Mouse (Mus musculus) embryonic fibroblast, embryonic 13.5 days (primary cell): Measurements from ENCODE around the gene Gid8. TPM values are rescaled to one million over a fixed set of nuclear protein-coding genes. Genes with fewer than 3 reads are reported as not detected.

Experiments
- H3K27ac ChIP-seq: 2 replicates; pipeline ENCODE4 v1.5.1; 2012; ENCODE audit warnings: low read length, control low read depth, inconsistent platforms; ENCODE audit not compliant: insufficient read depth
- H3K4me1 ChIP-seq: 2 replicates; pipeline ENCODE4 v1.6.1; 2011; ENCODE audit warnings: low read length; ENCODE audit not compliant: control insufficient read depth, insufficient read depth
- H3K4me3 ChIP-seq: 2 replicates; pipeline ENCODE4 v1.5.1; 2011; ENCODE audit warnings: mild to moderate bottlenecking, control low read depth, low read length; ENCODE audit not compliant: insufficient read depth
- CTCF ChIP-seq: IDR thresholded peaks from 2 replicates; pipeline ENCODE4 v1.5.1; 2011; ENCODE audit warnings: mild to moderate bottlenecking, control low read depth, low read length, moderate library complexity, borderline replicate concordance; ENCODE audit not compliant: insufficient read depth
- POLR2A ChIP-seq: IDR thresholded peaks from 2 replicates; pipeline ENCODE4 v1.6.1; 2011; ENCODE audit warnings: low read depth, mild to moderate bottlenecking, control low read depth, low read length, moderate library complexity
- polyA plus RNA-seq: library from polyadenylated mRNA; stranded (reverse); fragments of >200 nt; gene quantifications from 2 replicates; pipeline ENCODE4 v1.2.4, GENCODE M21; 2011; ENCODE audit warnings: low read depth; ENCODE audit not compliant: missing spikeins, insufficient read length

The Gid8 gene
- polyA plus RNA-seq, 1 experiment = 71.8 TPM

DNA sequence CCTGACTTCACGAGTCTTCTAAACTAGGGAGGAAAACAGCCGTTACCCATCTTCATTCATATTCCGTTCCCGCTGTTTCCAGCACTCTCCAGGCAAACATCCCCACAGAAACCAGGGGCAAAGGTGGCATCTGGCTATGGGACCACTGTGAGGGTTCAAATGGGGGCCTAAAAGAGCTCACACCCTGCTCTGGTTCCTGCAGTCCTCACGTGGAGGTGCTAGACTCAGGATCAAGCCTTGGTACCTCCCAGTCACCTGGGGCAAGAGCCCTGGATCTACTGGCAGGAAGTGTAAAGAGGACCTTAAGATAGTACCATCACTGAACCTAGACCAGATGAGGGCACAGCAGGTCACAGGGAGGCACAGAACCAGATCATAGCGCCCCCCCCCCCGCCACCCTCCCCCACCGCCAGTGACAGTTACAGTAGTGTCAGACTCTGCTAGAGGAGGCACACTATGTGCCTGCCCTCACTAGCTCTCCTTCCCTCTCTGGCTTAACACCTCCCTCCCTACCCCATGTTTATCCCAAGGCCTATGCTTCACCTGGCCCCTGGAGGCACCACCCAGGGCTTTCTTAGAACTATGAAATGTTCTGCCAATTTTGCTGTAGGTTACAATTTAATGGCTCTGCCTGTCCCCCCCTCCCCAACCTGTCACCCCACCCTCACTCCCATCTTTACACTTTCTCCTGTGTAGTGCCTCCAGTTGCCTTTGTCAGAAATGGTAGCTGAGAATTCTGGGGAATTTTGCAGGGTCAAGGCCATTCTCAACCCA is 16.1 kb downstream of the Gid8 start:
- H3K4me3 ChIP-seq = no peak overlapping the region
- TF ChIP-seq POLR2A = no peak
- no peak for TF ChIP-seq CTCF

GRCm38 (mm10) chr2:180726658-180727442 is 16.9 kb downstream of the Gid8 start:
- Histone ChIP-seq H3K4me1 (no peaks in the 10 kb centered on the region), H3K4me3 (no peak overlapping the region), H3K27ac (no peak overlapping the region)
- TF ChIP-seq CTCF = no peak
- TF ChIP-seq POLR2A = no peak

More for the DNA sequence above, 16.1 kb downstream of the Gid8 start:
- H3K4me1 ChIP-seq = no peaks in the 10 kb centered on the region
- H3K27ac ChIP-seq = no peak overlapping the region

DNA sequence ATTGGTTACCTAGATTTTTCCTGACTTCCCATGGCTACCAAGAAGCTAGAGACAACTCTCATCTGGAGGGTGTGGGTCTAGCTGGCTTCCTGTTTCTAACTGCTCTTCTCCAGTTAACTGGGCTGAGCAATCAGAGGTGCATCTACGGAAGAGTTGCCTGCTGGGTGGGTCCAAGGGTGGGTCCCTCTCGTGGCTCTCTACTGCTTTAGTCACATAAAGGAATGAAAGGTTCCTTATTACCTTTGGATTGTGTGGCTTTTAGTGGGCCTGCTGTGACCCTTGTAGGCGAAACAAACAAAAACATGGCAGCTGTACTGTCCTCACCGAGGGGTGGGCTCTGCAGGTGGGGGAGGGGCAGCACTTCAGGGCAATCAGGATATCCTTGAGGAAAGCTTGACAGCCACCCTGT is 17.7 kb downstream of the Gid8 start:
- no peaks in the 10 kb centered on the region for H3K4me1 ChIP-seq
- no peak overlapping the region for H3K27ac ChIP-seq
- no peak for TF ChIP-seq POLR2A
- no peak for TF ChIP-seq CTCF
- H3K4me3 ChIP-seq = no peak overlapping the region

- H3K4me3 ChIP-seq = no peak overlapping the region
- no peak overlapping the region for H3K27ac ChIP-seq
- TF ChIP-seq POLR2A (no peak), CTCF (no peak)
- no peaks in the 10 kb centered on the region for H3K4me1 ChIP-seq
These were observed 21.1 kb downstream of the Gid8 start for GRCm38 (mm10) chr2:180731036-180731435.

GRCm38 (mm10) chr2:180731984-180732383 is 22.1 kb downstream of the Gid8 start:
- no peak overlapping the region for H3K4me3 ChIP-seq
- H3K4me1 ChIP-seq = no peaks in the 10 kb centered on the region
- H3K27ac ChIP-seq = no peak overlapping the region
- TF ChIP-seq CTCF = no peak
- no peak for TF ChIP-seq POLR2A

DNA sequence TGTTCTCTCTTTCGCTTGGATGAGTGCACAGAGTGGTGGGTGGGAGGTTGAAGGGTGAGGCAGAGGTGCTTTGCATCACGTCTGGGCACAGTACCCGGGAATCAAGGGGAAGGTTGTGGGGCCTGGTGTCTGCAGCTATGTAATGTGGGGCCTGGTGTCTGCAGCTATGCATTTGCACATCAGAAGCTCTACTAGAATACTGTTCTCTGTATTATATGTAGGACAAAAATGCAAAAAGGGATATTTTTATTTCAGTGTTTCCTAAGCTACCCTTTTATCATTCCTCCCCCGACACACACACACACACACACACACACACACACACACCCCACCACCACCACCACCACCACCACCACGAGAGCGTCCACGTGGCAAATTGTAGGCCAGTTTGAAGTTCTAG is 25.3 kb downstream of the Gid8 start:
- Histone ChIP-seq H3K27ac (no peak overlapping the region), H3K4me1 (no peaks in the 10 kb centered on the region), H3K4me3 (no peak overlapping the region)
- TF ChIP-seq CTCF (no peak), POLR2A (no peak)

DNA sequence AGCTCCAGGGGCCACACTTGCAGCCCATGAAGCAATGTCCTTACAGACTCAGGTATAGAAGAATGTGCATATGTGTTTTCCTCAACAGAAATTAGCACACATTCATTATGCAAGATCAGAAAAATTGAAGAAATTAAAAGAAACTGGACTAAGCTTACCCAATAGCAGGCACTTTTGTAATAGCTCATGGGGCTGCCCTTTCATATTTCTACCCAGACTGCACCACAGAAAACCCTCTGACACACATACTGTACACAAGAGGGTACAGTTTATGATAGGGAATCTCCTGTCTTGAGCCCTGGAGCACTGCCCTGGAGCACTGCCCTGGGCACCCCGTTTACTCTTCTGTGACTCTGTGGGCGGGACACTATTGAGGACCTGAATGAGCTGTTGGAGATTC is 28.1 kb downstream of the Gid8 start:
- TF ChIP-seq CTCF (no peak), POLR2A (no peak)
- Histone ChIP-seq H3K4me3 (no peak overlapping the region), H3K4me1 (no peaks in the 10 kb centered on the region), H3K27ac (no peak overlapping the region)

- H3K27ac ChIP-seq = no peak overlapping the region
- no peak for TF ChIP-seq CTCF
- no peaks in the 10 kb centered on the region for H3K4me1 ChIP-seq
- H3K4me3 ChIP-seq = no peak overlapping the region
These were observed 30.4 kb downstream of the Gid8 start for GRCm38 (mm10) chr2:180740349-180740748.

GRCm38 (mm10) chr2:180741421-180741820 is 31.5 kb downstream of the Gid8 start:
- no peak overlapping the region for H3K4me3 ChIP-seq

DNA sequence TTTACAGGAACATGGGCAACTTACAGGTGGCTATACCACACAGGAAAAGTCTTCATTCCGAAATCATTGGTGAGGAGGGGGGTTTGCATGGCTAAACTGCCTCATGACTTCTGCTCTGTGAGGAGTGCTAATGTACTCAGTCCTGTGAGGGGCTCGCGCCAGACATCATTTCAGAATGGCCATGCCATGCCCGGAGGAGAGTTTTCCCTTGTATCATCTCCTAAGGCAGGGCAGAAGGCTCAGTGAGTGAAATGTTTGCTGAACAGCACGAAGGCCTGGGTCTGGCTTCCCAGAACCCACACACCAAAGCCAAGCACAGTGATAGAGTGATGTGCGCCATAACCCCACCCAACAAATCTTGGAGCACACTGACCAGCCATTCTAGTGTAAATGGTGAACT is 32.9 kb downstream of the Gid8 start:
- TF ChIP-seq POLR2A (no peak), CTCF (no peak)
- Histone ChIP-seq H3K4me3 (no peak overlapping the region), H3K4me1 (no peaks in the 10 kb centered on the region), H3K27ac (no peak overlapping the region)

More at GRCm38 (mm10) chr2:180741421-180741820, 31.5 kb downstream of the Gid8 start:
- TF ChIP-seq CTCF (no peak), POLR2A (no peak)
- H3K27ac ChIP-seq = no peak overlapping the region
- no peaks in the 10 kb centered on the region for H3K4me1 ChIP-seq
